Mouse (Mus musculus) bone marrow macrophage, adult 2 months (primary cell): ENCODE measurements around the gene Pde4d. TPM values are rescaled to one million over a fixed set of nuclear protein-coding genes. Genes with fewer than 3 reads are reported as not detected.
A peak's percentile ranks its signal among the peaks of the same experiment; 100 is the strongest.

Experiments used
- H3K27ac ChIP-seq: 2 replicates; pipeline ENCODE4 v1.5.1; 2012; ENCODE audit warnings: low read depth, low read length; ENCODE audit not compliant: insufficient read depth
- H3K4me1 ChIP-seq: 2 replicates; pipeline ENCODE4 v1.6.1; 2012; ENCODE audit warnings: low read length; ENCODE audit not compliant: control insufficient read depth, insufficient read depth
- H3K4me3 ChIP-seq: 2 replicates; pipeline ENCODE4 v1.5.1; 2012; ENCODE audit warnings: mild to moderate bottlenecking, low read length, moderate library complexity; ENCODE audit not compliant: insufficient read depth
- CTCF ChIP-seq: IDR thresholded peaks from 2 replicates; pipeline ENCODE4 v1.5.1; 2012; ENCODE audit warnings: low read depth, mild to moderate bottlenecking, low read length, moderate library complexity
- POLR2A ChIP-seq: IDR thresholded peaks from 2 replicates; pipeline ENCODE4 v1.6.1; 2012; ENCODE audit warnings: mild to moderate bottlenecking, low read depth, low read length, borderline replicate concordance
- polyA plus RNA-seq: library from polyadenylated mRNA; stranded (reverse); fragments of >200 nt; gene quantifications from 2 replicates; pipeline ENCODE4 v1.2.4, GENCODE M21; 2012; ENCODE audit not compliant: missing spikeins, insufficient read depth, insufficient read length

The Pde4d gene
- polyA plus RNA-seq, 1 experiment, result 1.8 TPM

- Histone ChIP-seq H3K4me1 (peaks cover 2% of the 10 kb centered on the region; the same call in 1 of the 2 replicates), H3K27ac (no peak overlapping the region), H3K4me3 (peak overlapping the region; percentile 52)
- TF ChIP-seq POLR2A, result no peak
- 0 out of 2 replicates have a peak, but pooled peaks have one; percentile 6 for TF ChIP-seq CTCF
These were observed 666.2 kb downstream of the Pde4d start for GRCm38 (mm10) chr13:109116004-109116341.

- Histone ChIP-seq H3K4me1 (peaks cover 2% of the 10 kb centered on the region; the same call in 1 of the 2 replicates), H3K27ac (no peak overlapping the region), H3K4me3 (peak overlapping the region; percentile 52)
- TF ChIP-seq CTCF, result no peak; the same call in 1 of the 2 replicates
- TF ChIP-seq POLR2A, result no peak
These were observed 666.8 kb downstream of the Pde4d start for GRCm38 (mm10) chr13:109116342-109117201.

- no peak for TF ChIP-seq CTCF
- TF ChIP-seq POLR2A, result no peak
- H3K4me3 ChIP-seq, result no peak overlapping the region
- H3K27ac ChIP-seq, result no peak overlapping the region
- H3K4me1 ChIP-seq, result peaks cover 2% of the 10 kb centered on the region; the same call in 1 of the 2 replicates
These were observed 667.6 kb downstream of the Pde4d start for GRCm38 (mm10) chr13:109117210-109117791.

DNA sequence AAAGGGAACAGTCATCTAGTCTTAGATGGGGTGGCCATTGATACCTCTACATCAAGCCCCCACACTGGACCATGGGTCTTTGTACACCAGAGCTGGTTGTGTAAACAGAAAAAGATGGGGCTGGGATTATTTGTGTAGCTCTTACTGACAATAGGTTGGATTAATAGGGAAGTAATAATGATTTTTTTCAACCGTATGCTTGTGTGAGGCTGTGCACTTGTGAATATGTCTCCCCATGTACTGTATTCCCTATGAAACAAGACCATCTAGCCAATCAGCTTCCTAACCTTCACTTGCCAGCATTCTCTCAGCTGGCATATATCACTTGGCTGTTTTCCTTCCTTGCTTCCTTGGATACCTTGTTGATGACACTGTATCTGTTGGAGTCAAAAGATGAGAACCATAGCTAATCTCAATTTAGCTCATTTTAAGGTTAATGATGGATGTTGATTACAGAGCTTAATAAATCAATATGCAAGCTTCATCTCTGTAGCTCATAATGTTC is 668.6 kb downstream of the Pde4d start:
- H3K4me3 ChIP-seq, result no peak overlapping the region
- H3K4me1 ChIP-seq, result peaks cover 2% of the 10 kb centered on the region; the same call in 1 of the 2 replicates
- H3K27ac ChIP-seq, result no peak overlapping the region
- no peak for TF ChIP-seq POLR2A
- no peak for TF ChIP-seq CTCF

DNA sequence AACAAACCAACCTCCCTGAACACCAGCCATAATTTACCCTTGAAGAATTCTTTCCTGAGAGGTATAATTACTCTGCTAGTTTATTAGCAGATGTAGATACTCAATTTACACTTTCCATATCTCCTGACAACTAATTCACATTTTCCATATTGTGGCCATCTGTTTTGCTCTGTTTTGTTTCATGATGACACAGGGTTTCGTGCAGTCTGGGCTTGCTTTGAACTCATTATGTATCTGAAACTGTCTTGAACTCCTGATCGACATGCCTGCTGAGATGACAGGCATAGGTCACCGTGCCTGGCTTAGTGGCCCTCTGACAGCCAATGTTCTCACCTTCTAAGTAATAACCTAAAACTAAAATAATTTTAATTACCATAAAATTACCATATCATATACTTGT is 672.1 kb downstream of the Pde4d start:
- no peak overlapping the region for H3K4me3 ChIP-seq
- no peak overlapping the region for H3K27ac ChIP-seq
- no peak for TF ChIP-seq POLR2A
- no peak for TF ChIP-seq CTCF
- H3K4me1 ChIP-seq, result no peaks in the 10 kb centered on the region

GRCm38 (mm10) chr13:109136405-109136804 is 686.7 kb downstream of the Pde4d start:
- no peak for TF ChIP-seq CTCF
- no peak for TF ChIP-seq POLR2A

GRCm38 (mm10) chr13:109158703-109159102 is 709.0 kb downstream of the Pde4d start:
- TF ChIP-seq CTCF (no peak), POLR2A (no peak)
- Histone ChIP-seq H3K4me1 (no peaks in the 10 kb centered on the region), H3K4me3 (no peak overlapping the region), H3K27ac (no peak overlapping the region)

More at GRCm38 (mm10) chr13:109136405-109136804, 686.7 kb downstream of the Pde4d start:
- no peak overlapping the region for H3K27ac ChIP-seq
- no peaks in the 10 kb centered on the region for H3K4me1 ChIP-seq
- no peak overlapping the region for H3K4me3 ChIP-seq

DNA sequence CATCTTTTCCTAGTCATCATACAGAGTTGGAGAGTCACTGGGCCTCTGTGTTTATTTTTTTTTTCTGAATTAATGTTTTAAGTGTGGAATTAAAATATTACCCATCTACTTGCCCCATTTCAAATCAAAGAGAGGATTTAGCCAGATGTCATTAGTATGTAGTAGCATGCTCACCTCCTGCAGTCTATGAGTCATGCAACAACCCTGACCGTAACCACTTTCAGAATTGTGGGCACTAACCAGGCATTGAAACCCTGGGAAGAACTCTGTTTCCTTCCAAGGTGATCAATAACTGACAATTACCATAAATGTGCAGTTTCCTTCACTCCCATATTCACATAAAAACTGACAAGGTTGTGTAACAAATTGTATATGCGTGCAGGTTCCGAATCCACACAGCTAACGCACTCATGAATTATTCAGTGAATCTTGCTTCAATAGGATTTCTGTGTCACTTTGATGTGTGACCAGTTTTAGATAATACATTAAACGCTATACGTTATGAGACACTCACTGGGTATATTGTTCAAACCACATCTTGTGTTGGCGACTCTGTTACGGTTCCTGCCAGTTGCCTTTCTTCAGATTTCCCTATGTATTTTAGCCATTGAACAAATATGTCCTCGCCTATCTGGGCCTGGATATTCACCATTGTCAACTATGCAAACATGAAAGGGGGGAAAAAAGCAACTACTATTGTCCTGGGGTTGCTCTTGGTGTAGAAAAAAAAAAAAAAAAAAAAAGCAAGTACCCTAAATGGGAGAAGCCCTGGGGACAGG is 719.0 kb downstream of the Pde4d start:
- peaks cover 4% of the 10 kb centered on the region for H3K4me1 ChIP-seq
- H3K27ac ChIP-seq, result no peak overlapping the region
- H3K4me3 ChIP-seq, result no peak overlapping the region
- no peak for TF ChIP-seq CTCF
- TF ChIP-seq POLR2A, result no peak

- Histone ChIP-seq H3K4me1 (peaks cover 4% of the 10 kb centered on the region), H3K27ac (no peak overlapping the region), H3K4me3 (no peak overlapping the region)
- no peak for TF ChIP-seq POLR2A
- TF ChIP-seq CTCF, result no peak
These were observed 719.5 kb downstream of the Pde4d start for GRCm38 (mm10) chr13:109169335-109169606.

DNA sequence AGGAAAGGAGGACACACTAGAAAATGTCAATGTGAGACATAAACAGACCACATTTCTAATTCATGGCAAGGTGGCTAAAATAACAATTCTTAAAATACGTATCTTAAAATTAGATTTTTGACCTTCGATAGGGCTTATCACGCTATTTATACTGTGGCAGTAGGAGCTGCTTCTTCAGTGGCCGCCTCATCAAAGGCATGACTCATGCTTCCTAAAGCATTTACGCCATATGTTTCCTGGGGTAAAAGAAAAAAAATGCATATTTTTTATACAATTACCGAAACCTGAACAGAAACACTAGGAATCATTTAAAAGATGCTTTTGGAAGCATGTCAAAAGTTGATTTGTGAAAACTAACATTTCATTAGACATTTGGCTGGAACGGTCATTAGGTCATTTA is 721.9 kb downstream of the Pde4d start:
- no peak for TF ChIP-seq POLR2A
- no peak for TF ChIP-seq CTCF
- peaks cover 4% of the 10 kb centered on the region for H3K4me1 ChIP-seq
- H3K4me3 ChIP-seq, result no peak overlapping the region
- H3K27ac ChIP-seq, result no peak overlapping the region
